Mouse (Mus musculus): ENCODE data around the gene Cyp20a1.

The Cyp20a1 gene

GRCm38 (mm10) chr1:60342808-60343629 is at the start of gene Cyp20a1:
Cyp20a1 (plus strand) TSS chr1:60343323.
- peak; percentile 90 for DNase-seq (ENCODE audit: low spot score)

DNA sequence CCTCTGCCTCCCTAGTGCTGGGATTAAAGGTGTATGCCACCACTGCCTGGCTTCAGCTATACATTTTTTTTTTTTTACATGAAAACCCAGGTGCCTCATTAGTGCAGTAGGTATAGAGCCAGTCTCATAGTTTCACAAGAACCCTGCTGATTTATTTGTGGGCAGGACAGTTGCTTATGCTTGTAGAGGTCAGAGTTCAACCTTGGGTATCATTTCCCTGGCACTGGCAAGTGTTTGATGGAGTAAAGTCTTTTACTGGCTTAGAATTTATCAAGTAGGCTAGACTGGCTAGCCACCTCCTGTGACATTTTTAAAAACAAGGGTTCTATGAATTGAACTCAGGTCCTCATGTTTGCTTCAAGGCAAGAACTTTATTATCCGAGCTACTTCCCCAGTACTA is 49.2 kb upstream of the Cyp20a1 start:
- DNase-seq (ENCODE audit: low spot score): no peak

- DNase-seq (ENCODE audit: low spot score): no peak
These were observed 720 bp downstream of the Cyp20a1 start for GRCm38 (mm10) chr1:60343630-60344455.

- DNase-seq (ENCODE audit: low spot score): no peak
These were observed 1.5 kb downstream of the Cyp20a1 start for GRCm38 (mm10) chr1:60344670-60345069.

DNA sequence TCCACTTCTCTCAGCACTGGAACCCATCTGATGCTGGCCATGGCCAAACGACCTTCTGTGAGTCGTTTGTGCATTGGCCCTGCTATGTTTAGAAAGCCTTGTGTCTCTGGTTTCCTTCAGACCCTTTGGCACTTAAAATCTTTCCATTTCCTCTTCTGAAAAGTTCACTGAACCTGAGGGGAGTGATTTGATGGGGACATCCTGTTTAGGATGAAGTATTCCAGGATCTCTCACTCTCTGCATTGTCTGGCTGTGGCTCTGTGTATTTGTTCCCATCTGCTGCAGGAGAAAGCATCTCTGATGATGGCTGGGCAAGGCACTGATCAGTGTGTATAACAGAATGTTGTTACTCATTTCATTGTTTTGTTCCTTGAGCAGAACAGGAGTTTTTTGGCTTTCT is 2.6 kb downstream of the Cyp20a1 start:
- DNase-seq (ENCODE audit: low spot score): no peak

- no peak for DNase-seq (ENCODE audit: low spot score)
These were observed 9.7 kb downstream of the Cyp20a1 start for GRCm38 (mm10) chr1:60352786-60353185.

GRCm38 (mm10) chr1:60361626-60362025 is 18.5 kb downstream of the Cyp20a1 start:
- DNase-seq (ENCODE audit: low spot score): no peak

DNA sequence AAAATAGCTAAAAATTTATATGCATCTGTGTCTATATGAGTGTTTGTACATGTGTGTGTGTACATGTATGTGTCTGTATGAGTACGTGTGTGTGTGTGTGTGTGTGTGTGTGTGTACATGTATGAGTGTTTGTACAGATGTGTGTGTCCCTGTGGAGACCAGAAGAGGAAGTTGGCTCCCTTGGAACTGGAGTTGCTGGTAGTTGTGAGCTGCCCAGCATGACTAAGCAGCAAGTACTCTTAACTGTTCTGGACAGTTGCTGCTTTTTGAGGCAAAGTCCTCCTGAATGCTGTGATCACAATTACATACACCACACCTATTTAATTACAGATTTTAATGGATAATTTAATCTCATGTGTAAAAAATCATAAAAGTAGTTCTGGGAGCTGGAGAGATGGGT is 33.4 kb downstream of the Cyp20a1 start:
- DNase-seq (ENCODE audit: low spot score): no peak

GRCm38 (mm10) chr1:60381910-60382309 is 38.8 kb downstream of the Cyp20a1 start:
- no peak for DNase-seq (ENCODE audit: low spot score)

DNA sequence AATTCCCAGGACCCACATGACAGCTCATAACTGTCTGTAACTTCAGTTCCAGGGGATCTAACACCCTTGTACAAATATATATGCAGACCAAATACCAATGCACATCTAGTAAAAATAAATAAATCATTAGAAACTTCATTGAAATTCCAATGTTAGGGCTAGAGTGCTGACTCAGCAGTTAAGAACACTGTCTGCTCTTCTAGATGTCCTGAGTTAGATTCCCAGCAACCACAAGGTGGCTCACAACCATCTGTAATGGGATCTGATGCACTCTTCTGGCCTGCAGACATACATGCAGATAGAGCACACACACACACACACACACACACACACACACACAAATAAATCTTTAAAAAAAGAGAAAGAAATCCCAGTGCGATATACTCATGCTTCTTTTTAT is 61.7 kb downstream of the Cyp20a1 start:
- DNase-seq (ENCODE audit: low spot score): peak; percentile 21

GRCm38 (mm10) chr1:60408501-60409167 is 65.5 kb downstream of the Cyp20a1 start:
- no peak for DNase-seq (ENCODE audit: low spot score)

DNA sequence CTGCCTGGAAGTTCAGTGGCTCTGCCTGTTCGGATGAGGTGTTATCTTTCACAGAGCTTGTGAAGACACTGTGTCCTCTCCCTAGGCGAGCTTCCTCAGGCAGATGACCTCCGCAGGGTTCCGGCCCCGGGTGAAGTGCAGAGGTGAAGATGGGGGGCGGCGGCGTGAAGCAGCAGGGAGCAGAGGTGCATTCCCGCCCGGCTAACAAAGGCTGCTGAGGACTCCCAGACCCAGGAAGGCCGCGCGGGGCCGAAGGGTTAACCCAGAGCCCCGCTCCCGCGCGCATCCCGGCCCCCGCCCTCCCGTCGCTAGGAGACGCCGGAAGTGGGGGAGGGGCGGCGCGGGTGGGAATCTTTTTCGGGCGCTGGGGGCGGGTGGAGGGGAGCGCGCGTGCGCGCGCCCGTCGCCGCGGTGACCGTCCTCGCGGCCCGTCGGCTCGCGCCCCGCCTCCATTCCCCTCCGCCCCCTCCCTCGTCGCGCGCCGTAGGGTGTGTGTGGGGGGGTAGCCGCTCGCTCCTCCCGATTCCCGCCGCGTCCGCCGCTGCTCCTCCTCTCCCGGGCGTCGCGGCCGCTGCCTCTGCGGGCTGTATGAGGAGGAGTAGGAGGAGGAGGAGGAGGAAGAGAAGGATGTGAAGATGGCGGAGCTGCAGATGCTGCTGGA is 66.2 kb downstream of the Cyp20a1 start, which contains the start of gene Abi2:
Abi2 (plus strand) TSS at position 452 of the 661 bp plus-strand sequence.
- peak; percentile 90 for DNase-seq (ENCODE audit: low spot score)

DNA sequence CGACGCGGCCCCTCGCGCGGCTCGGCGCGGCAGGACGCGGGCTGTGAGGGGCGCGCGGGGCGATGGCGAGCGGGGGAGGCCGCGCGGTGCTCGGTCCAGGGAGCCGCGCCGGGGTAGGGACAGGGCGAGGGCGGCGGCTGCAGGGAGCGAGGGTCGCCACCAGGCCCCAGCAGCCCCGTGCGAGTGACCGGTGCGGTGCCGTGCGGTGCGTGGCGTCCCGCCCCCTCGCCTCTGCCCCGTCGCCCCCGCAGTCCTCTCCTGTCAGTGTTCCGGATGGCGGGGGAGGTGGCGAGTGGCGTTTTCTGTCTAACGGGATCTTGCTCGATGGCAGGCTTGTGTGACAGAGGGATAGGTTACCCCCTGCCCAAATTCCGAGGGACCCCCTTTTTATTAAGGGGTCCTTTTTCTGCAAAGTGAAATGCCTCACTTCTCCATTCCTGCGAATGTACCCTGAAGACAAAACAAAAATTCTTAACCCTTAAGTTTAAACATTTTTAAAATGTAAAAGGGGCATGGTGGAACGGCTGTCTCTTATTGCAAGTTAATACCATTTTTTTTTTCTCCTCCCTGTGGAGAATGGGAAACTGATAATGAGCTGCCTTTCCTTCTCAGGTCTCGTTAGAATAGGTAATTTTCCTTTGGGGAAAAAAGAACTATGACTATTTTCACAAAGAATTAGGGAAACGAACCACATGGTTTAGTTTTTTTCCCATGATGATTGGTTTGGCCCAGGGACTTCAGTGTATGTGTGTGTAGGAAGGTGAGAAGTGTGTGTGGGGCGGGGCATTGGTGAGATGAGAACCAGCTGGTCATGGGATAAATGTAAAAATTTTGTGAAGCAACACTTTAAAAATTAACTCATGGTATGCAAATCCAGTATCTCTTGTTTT is 67.0 kb downstream of the Cyp20a1 start:
- peak; percentile 2 for DNase-seq (ENCODE audit: low spot score)

- DNase-seq (ENCODE audit: low spot score): peak; percentile 4
These were observed 73.6 kb downstream of the Cyp20a1 start for GRCm38 (mm10) chr1:60416724-60417123.

GRCm38 (mm10) chr1:60423882-60424281 is 80.8 kb downstream of the Cyp20a1 start:
- DNase-seq (ENCODE audit: low spot score): no peak

- DNase-seq (ENCODE audit: low spot score): no peak
These were observed 85.2 kb downstream of the Cyp20a1 start for GRCm38 (mm10) chr1:60428341-60428740.

DNA sequence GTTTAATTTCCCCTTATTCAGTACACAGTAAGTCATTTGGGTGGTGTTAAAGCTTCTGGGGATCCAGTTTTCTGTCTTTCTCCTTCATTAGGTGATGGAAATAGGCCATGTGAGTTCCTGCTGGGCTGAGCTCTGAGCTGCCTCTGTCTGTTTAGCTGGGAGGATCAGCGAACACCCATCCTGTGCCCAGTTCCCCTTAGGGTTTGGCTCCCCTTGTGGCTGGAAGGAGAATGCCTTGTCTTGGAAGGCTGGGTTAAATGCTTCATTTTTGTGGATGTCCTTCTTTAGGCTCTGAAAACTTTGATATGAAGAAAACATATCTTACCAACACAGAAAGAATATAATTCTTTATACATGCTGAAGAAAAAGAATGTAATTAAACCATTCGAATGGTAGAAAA is 85.8 kb downstream of the Cyp20a1 start:
- peak; percentile 34 for DNase-seq (ENCODE audit: low spot score)

- DNase-seq (ENCODE audit: low spot score): no peak
These were observed 88.4 kb downstream of the Cyp20a1 start for GRCm38 (mm10) chr1:60431531-60431930.

GRCm38 (mm10) chr1:60432497-60432896 is 89.4 kb downstream of the Cyp20a1 start:
- DNase-seq (ENCODE audit: low spot score): no peak

Data from lung, postnatal 25 days (tissue).